Mouse (Mus musculus): ENCODE results near the gene Ctsw.

Gene Ctsw

DNA sequence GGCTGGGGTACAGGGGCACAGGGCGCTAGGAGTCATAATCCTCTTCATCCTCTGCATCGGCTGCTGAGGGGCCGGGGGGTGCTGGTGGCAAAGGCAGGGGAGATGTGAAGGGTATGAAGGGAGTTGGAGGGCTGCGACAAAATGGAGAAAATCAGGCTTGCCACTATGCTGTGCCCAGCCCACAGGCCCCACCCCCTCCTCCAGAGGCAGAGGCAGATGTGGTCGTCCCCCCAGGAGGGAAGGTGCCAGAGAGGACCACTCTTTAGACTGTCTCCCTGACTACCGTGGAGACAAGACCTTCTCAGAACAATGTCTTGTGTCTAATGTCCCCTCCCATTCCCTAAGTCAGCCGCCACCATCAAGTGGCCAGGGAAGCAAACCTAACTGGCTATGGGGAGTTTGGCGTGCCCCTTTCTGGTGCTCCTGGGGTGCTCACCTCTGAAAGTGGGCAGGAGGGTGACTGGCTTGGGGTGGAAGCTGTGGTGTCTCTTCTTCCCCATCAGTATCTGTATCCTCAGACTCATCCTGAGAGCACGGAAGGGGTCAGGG, 45.3 kb downstream of the Ctsw start:
- in situ Hi-C loops (cut with MboI; ENCODE audit: low pct_unique_long_range_greater_than_20kb in 1 of 2, low sequenced_read_pairs in 2 of 2, unreplicated experiment in 1 of 2), result no loop called here

DNA sequence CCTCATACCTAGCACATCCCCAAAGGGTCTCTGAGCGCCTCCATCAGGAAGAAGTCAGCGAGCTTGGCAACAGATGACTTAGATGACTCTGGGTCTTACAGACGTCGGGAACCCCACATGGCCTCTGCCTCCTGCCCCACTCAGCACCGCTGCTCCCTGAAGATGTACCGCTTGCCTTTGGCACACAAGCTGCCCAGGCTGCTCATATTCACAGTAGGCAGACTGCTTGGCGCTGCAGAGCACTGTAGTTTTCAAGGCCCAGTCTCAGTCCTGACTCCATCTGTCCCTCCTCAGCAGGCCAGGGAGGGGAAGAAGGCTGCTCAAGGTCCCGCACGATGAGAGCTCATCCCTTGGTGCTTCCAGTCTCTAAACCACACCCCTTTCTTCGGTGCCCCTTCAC, 46.0 kb downstream of the Ctsw start:
- in situ Hi-C loops (cut with MboI; ENCODE audit: low pct_unique_long_range_greater_than_20kb in 1 of 2, low sequenced_read_pairs in 2 of 2, unreplicated experiment in 1 of 2), result no loop called here

- in situ Hi-C loops (cut with MboI; ENCODE audit: low pct_unique_long_range_greater_than_20kb in 1 of 2, low sequenced_read_pairs in 2 of 2, unreplicated experiment in 1 of 2), result no loop called here
These were observed 46.5 kb downstream of the Ctsw start for GRCm38 (mm10) chr19:5421784-5422183.

- in situ Hi-C loops (cut with MboI; ENCODE audit: low pct_unique_long_range_greater_than_20kb in 1 of 2, low sequenced_read_pairs in 2 of 2, unreplicated experiment in 1 of 2), result no loop called here
These were observed 47.7 kb downstream of the Ctsw start for GRCm38 (mm10) chr19:5420579-5420978.

- in situ Hi-C loops (cut with MboI; ENCODE audit: low pct_unique_long_range_greater_than_20kb in 1 of 2, low sequenced_read_pairs in 2 of 2, unreplicated experiment in 1 of 2), result no loop called here
These were observed 48.7 kb downstream of the Ctsw start for GRCm38 (mm10) chr19:5419630-5420029.

- in situ Hi-C loops (cut with MboI; ENCODE audit: low pct_unique_long_range_greater_than_20kb in 1 of 2, low sequenced_read_pairs in 2 of 2, unreplicated experiment in 1 of 2), result no loop called here
These were observed 49.4 kb downstream of the Ctsw start for GRCm38 (mm10) chr19:5418750-5419466.
